Mouse (Mus musculus) liver, embryonic 14.5 days (tissue): Measurements from ENCODE around the gene Cxcr5.

Source experiments
- CTCF ChIP-seq: IDR thresholded peaks from 2 replicates; pipeline ENCODE4 v1.5.1; 2016; ENCODE audit warnings: antibody characterized with exemption, low read depth, control low read depth
- EP300 ChIP-seq: IDR thresholded peaks from 2 replicates; pipeline ENCODE4 v1.6.1; 2016; ENCODE audit warnings: antibody characterized with exemption, low read depth

GRCm38 (mm10) chr9:44586640-44587261 is 25.1 kb upstream of the Cxcr5 start:
- no peak for TF ChIP-seq EP300
- no peak for TF ChIP-seq CTCF
